Comparison of ENCODE assay signal across 7 mouse cellular contexts in the genomic region with DNA sequence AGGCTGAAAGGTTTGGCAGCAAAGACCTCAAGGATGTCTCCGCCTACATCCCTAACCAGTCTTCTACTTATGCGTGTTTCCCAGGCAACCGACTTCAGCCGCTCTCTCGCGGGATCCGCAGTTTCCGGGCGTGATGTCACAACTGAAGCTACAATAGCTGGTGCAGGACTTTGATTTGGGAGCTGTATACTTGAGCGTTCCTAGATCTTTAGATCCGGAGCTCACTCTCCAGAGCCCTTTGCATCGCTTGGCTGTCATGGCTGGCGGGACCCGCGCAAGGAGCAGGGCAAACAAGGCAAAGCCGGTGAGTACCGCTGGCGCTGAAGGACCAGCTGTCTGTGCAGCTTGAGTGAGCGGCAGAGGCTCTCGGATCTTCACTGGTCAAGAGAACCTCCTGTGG. TPM values are rescaled to one million over a fixed set of nuclear protein-coding genes. Genes with fewer than 3 reads are reported as not detected.
DNase-seq lines count a peak whose midpoint lies in the region; ATAC-seq and TF ChIP-seq lines count a peak whose summit lies in the region.

Lrif1 (plus strand) TSS at position 158 of the 400 bp plus-strand sequence.

- peak; percentile 66 for DNase-seq in adrenal gland, adult 8-10 months
- DNase-seq in embryonic facial prominence, embryonic 10.5 days (ENCODE audit: low spot score), result peak; percentile 88
- peak; percentile 85 to 86 for DNase-seq in left cerebral cortex, postnatal 36 days (ENCODE audit: low spot score in 2 of 2)
- peak; percentile 87 for DNase-seq in midbrain, embryonic 10.5 days (ENCODE audit: low spot score)
- peak; percentile 81 to 90 for DNase-seq in right cerebral cortex, postnatal 36 days (ENCODE audit: low spot score in 2 of 2)

- H3K4me3 ChIP-seq in embryonic facial prominence, embryonic 10.5 days, result peak within 1 kb of the TSS; percentile 67
- peak within 1 kb of the TSS; percentile 40 for H3K4me3 ChIP-seq in intestine, postnatal 0 days (ENCODE audit: low read depth, low read length)
- peak within 1 kb of the TSS; percentile 61 for H3K4me3 ChIP-seq in midbrain, embryonic 10.5 days

- 2% methylated on average over 20 of the region's 20 CpGs for WGBS in embryonic facial prominence, embryonic 10.5 days
- WGBS in intestine, postnatal 0 days, result under 1% methylated on average over 20 of the region's 20 CpGs
- 1% methylated on average over 20 of the region's 20 CpGs for WGBS in midbrain, embryonic 10.5 days

- H3K9ac ChIP-seq in intestine, postnatal 0 days (ENCODE audit: low read depth, low read length), result no peak within 1 kb of the TSS

- 0 out of 2 replicates have a peak, but pooled peaks cover 3% of the 10 kb centered on the region for H3K4me1 ChIP-seq in embryonic facial prominence, embryonic 10.5 days
- no peaks in the 10 kb centered on the region for H3K4me1 ChIP-seq in intestine, postnatal 0 days (replicated peaks; ENCODE audit: control insufficient read depth, insufficient read depth, low read length)
- H3K4me1 ChIP-seq in midbrain, embryonic 10.5 days, result peaks cover 7% of the 10 kb centered on the region; the same call in 1 of the 2 replicates

- peak within 1 kb of the TSS; percentile 67 for H3K4me2 ChIP-seq in intestine, postnatal 0 days (replicated peaks; ENCODE audit: low read depth)

- ATAC-seq in granulocyte monocyte progenitor cell, adult 5-6 weeks (replicated peaks; ENCODE audit: poor library complexity, severe bottlenecking), result peak; percentile 99
- ATAC-seq in intestine, postnatal 0 days, result peak; percentile 70

- intact Hi-C loops in left cerebral cortex, postnatal 36 days (cut with DNase I), result no loop called here

- H3K36me3 ChIP-seq in embryonic facial prominence, embryonic 10.5 days (replicated peaks), result no peaks in the 10 kb centered on the region
- no peaks in the 10 kb centered on the region for H3K36me3 ChIP-seq in intestine, postnatal 0 days (ENCODE audit: control insufficient read depth, insufficient read depth)
- no peaks in the 10 kb centered on the region for H3K36me3 ChIP-seq in midbrain, embryonic 10.5 days

- no peaks in the 10 kb centered on the region for H3K27me3 ChIP-seq in embryonic facial prominence, embryonic 10.5 days (replicated peaks; ENCODE audit: low read depth, poor library complexity, severe bottlenecking)
- no peaks in the 10 kb centered on the region for H3K27me3 ChIP-seq in intestine, postnatal 0 days (replicated peaks; ENCODE audit: control insufficient read depth, insufficient read depth, low read length)
- no peaks in the 10 kb centered on the region for H3K27me3 ChIP-seq in midbrain, embryonic 10.5 days (ENCODE audit: low read depth, poor library complexity, severe bottlenecking)

- H3K9me3 ChIP-seq in embryonic facial prominence, embryonic 10.5 days, result 0 out of 2 replicates have a peak, but pooled peaks cover under 1% of the 10 kb centered on the region
- H3K9me3 ChIP-seq in intestine, postnatal 0 days (ENCODE audit: control insufficient read depth), result no peaks in the 10 kb centered on the region
- H3K9me3 ChIP-seq in midbrain, embryonic 10.5 days (replicated peaks), result peaks cover 1% of the 10 kb centered on the region; the same call in 1 of the 2 replicates

- TF ChIP-seq CTCF in intestine, postnatal 0 days (IDR thresholded peaks at IDR 0.05; ENCODE audit: low read depth), result no peak

- peak within 1 kb of the TSS; percentile 82 for H3K27ac ChIP-seq in embryonic facial prominence, embryonic 10.5 days (replicated peaks)
- H3K27ac ChIP-seq in intestine, postnatal 0 days (ENCODE audit: low read depth, low read length), result no peak within 1 kb of the TSS
- peak within 1 kb of the TSS; percentile 87 for H3K27ac ChIP-seq in midbrain, embryonic 10.5 days (replicated peaks)

RNA-seq across cellular contexts. Expression of gene Lrif1, which starts in this region (rescaled TPM):
- total RNA-seq in adrenal gland, adult 8-10 months (2022), result 10 to 100 TPM; 16.7 to 25.1 (median 19.3) TPM
- 13.9 and 14.5 TPM in 2 replicates for polyA plus RNA-seq in embryonic facial prominence, embryonic 10.5 days (2016; fragmentation: Nextera tagmentation; extraction: Ambion mirVana)
- total RNA-seq in granulocyte monocyte progenitor cell, adult 5-6 weeks (2014; fragmentation: Nextera tagmentation), result 26.9 and 36.1 TPM in 2 replicates
- 25.4 and 31.0 TPM in 2 replicates for total RNA-seq in granulocyte monocyte progenitor cell, adult 5-6 weeks (2017)
- 12.1 and 13.8 TPM in 2 replicates for polyA plus RNA-seq in intestine, postnatal 0 days (2015; fragmentation: Nextera tagmentation; extraction: Ambion mirVana)
- 10 to 100 TPM; 20.9 to 21.5 TPM for total RNA-seq in left cerebral cortex, postnatal 36 days (2021)
- 14.0 and 16.8 TPM in 2 replicates for polyA plus RNA-seq in midbrain, embryonic 10.5 days (2016; fragmentation: Nextera tagmentation; extraction: Ambion mirVana)
